Mouse (Mus musculus): ENCODE measurements around the gene Sis. TPM values are rescaled to one million over a fixed set of nuclear protein-coding genes. Genes with fewer than 3 reads are reported as not detected.

Sis gene
- polyA plus RNA-seq (2016; fragmentation: Nextera tagmentation; extraction: Ambion mirVana), result not detected in 2 replicates

DNA sequence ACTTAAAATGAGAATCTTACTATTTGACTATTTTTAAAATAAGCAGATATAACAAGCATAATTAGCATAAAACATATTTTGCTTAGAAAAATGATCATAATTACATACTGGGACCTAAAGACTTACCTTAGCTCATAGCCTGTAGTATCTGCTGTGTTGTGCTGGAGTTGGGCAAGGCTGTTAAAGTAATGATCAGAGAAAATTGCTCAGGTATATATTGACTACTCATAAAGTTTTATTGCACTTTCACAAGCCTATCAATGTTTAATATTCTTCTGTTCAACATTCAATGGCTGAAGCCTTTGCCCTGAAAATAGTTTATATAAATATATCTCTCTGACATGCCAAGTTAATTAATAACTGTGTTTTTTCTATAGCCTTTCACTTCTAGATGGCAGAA lies at the start of gene Sis:
TSS of gene Sis (minus strand) at position 189 of the 400 bp plus-strand sequence.
- Histone ChIP-seq H3K36me3 (no peaks in the 10 kb centered on the region), H3K4me3 (no peak within 1 kb of the TSS), H3K4me1 (no peaks in the 10 kb centered on the region), H3K9me3 (no peaks in the 10 kb centered on the region), H3K9ac (no peak within 1 kb of the TSS), H3K27me3 (replicated peaks) (no peaks in the 10 kb centered on the region), H3K4me2 (replicated peaks) (no peak within 1 kb of the TSS), H3K27ac (no peak within 1 kb of the TSS)
- no peak for ATAC-seq (ENCODE audit: low FRiP score, low read depth)

DNA sequence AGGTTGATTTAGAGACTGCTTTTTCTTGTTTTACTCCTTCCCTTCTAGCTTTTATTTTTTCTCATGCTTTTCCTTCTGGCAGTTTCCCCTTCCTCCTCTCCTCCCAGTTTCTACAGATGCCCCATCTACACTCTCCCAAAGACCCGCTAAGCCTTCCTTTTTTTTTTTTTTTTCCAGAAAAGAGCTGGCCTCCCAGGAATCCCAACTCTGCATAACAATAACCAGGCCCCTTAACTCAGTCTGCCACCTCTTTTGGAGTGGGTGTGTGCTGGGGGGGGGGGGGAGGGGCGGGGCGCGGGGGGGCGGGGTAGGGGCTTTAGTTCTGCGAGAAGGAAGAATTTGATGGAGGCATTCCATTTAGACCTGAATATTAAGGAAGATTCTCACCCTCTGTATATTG lies 38.4 kb upstream of the Sis start:
- no peaks in the 10 kb centered on the region for H3K4me1 ChIP-seq
- no peak for ATAC-seq (ENCODE audit: low FRiP score, low read depth)
- no peaks in the 10 kb centered on the region for H3K9me3 ChIP-seq
- H3K4me2 ChIP-seq (replicated peaks), result no peak overlapping the region
- H3K9ac ChIP-seq, result no peak overlapping the region
- no peaks in the 10 kb centered on the region for H3K36me3 ChIP-seq
- 2% methylated on average over 6 of the region's 6 CpGs for WGBS
- no peak overlapping the region for H3K4me3 ChIP-seq
- no peaks in the 10 kb centered on the region for H3K27me3 ChIP-seq (replicated peaks)
- no peak overlapping the region for H3K27ac ChIP-seq

DNA sequence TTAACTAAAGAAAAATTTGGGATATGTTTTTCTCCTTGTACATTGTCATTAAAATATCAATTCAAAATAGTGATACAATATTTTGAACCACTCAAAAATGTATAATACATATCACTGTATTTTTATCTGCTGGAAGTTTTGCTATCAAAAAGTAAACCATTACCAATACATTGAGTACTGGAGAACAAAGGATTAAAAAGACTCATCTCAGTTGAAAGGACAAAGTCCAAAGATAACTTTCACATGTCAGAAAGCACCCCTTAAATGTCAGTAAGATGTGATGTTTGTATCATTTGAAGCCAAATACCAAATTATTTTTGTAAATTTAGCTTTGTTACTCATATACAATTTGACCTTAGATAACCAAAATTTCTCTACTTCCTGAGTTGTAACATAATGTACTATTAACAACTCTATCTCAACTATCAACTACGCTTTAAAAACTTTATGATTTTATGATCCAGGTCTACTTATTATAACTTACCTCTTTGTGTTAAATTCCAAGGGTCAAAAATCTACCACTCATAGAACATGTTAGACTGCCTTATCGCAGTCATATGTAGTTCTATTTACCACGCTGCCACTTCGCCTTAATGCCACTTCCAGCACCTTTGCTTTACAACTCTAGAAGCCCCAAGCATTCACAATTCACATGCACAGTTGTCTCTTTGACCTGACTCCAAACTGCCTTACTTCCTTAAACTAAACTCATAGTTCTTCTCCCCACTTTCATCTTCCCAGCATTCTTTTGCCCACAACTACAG lies 35.5 kb upstream of the Sis start:
- H3K27me3 ChIP-seq (replicated peaks), result no peaks in the 10 kb centered on the region
- H3K9ac ChIP-seq, result no peak overlapping the region
- H3K36me3 ChIP-seq, result no peaks in the 10 kb centered on the region
- H3K4me1 ChIP-seq, result no peaks in the 10 kb centered on the region
- H3K4me2 ChIP-seq (replicated peaks), result no peak overlapping the region
- no peak overlapping the region for H3K4me3 ChIP-seq
- H3K27ac ChIP-seq, result no peak overlapping the region
- 93% methylated on average over 4 of the region's 4 CpGs for WGBS
- no peaks in the 10 kb centered on the region for H3K9me3 ChIP-seq
- ATAC-seq (ENCODE audit: low FRiP score, low read depth), result no peak

DNA sequence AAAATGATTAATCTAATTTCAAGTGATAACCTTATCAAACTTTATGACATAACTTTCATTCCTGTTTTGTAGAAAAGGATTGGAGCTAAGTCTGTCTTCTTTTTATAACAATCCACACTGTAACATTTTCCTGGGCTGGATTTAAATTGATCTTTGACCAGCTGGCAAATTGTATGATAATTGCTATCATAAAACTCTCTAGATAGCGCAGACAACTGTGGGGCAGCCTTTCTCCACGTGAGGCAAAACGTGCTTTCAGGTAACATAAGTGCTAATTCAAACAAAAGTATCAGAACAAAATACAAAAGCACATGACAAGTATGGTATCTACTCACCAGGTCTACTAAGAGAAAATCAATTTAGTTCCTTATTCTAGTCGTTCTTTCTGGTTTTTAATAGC lies 29.9 kb upstream of the Sis start:
- no peaks in the 10 kb centered on the region for H3K4me1 ChIP-seq
- no peaks in the 10 kb centered on the region for H3K36me3 ChIP-seq
- no peak overlapping the region for H3K27ac ChIP-seq
- no peak overlapping the region for H3K4me3 ChIP-seq
- H3K9me3 ChIP-seq, result no peaks in the 10 kb centered on the region
- no peak for ATAC-seq (ENCODE audit: low FRiP score, low read depth)
- H3K9ac ChIP-seq, result no peak overlapping the region
- WGBS, result 60% methylated on average over 4 of the region's 4 CpGs
- H3K4me2 ChIP-seq (replicated peaks), result no peak overlapping the region
- no peaks in the 10 kb centered on the region for H3K27me3 ChIP-seq (replicated peaks)

- no peak overlapping the region for H3K4me2 ChIP-seq (replicated peaks)
- H3K27me3 ChIP-seq (replicated peaks), result no peaks in the 10 kb centered on the region
- no peak overlapping the region for H3K4me3 ChIP-seq
- no peak overlapping the region for H3K27ac ChIP-seq
- no peaks in the 10 kb centered on the region for H3K36me3 ChIP-seq
- no peaks in the 10 kb centered on the region for H3K9me3 ChIP-seq
- H3K4me1 ChIP-seq, result no peaks in the 10 kb centered on the region
- no peak overlapping the region for H3K9ac ChIP-seq
- no peak for ATAC-seq (ENCODE audit: low FRiP score, low read depth)
- 84% methylated on average over 2 of the region's 2 CpGs for WGBS
Measured at GRCm38 (mm10) chr3:72990992-72991391, 23.3 kb upstream of the Sis start.

DNA sequence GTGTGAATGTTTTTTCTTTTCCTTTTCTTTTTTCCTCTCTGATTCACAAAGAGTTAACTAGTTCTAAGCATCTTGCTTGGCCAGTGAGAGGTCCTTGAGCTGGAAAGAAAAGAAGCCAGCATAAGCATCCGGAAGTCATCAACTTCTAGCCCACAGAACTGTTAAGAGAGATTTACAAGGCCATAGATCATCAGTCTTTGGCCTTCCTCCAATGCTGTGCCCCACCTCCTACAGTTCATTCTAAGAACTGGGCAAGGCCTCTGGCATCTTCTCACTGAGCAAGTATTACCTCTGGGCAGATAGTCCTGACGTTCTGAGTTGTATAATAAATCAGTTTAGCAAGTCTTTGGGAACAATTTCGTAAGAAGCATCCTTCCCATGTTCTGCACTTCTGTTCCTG lies 8.9 kb upstream of the Sis start:
- Histone ChIP-seq H3K36me3 (no peaks in the 10 kb centered on the region), H3K27me3 (replicated peaks) (no peaks in the 10 kb centered on the region), H3K27ac (no peak overlapping the region), H3K9me3 (no peaks in the 10 kb centered on the region), H3K4me2 (replicated peaks) (no peak overlapping the region), H3K9ac (no peak overlapping the region), H3K4me3 (no peak overlapping the region), H3K4me1 (no peaks in the 10 kb centered on the region)
- ATAC-seq (ENCODE audit: low FRiP score, low read depth), result no peak
- 36% methylated on average over 3 of the region's 3 CpGs for WGBS

DNA sequence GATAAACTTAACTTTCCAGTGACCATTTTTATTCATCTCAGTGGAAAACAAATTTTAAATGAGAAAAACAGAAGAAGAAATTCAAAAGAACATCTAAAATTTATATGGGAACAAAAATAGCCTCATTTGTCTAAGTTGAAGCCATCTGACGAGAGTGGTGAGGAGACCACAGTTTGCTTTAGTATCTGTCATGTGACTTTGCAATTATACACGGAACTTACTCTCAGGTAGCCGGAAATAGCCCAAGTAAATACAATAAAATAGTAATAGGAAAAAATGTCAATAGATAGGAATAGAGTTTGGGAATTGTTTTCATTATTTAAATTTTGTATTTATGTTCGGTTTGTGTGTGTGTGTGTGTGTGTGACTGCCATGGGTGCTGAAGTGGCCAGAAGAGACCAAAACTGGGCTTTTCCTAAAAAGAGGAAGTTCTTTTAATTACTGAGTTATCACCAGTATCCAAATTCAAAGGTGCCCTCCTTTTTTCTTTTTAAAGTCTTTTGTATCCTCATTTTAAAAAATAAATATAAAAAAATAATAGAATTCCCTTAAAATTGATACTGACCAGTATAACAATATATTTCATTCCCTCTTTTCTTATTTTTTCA lies 48.6 kb downstream of the Sis start:
- H3K36me3 ChIP-seq, result no peaks in the 10 kb centered on the region
- no peaks in the 10 kb centered on the region for H3K4me1 ChIP-seq
- no peaks in the 10 kb centered on the region for H3K9me3 ChIP-seq
- no peak for ATAC-seq (ENCODE audit: low FRiP score, low read depth)
- H3K9ac ChIP-seq, result no peak overlapping the region
- H3K4me3 ChIP-seq, result no peak overlapping the region
- 87% methylated on average over 4 of the region's 4 CpGs for WGBS
- no peak overlapping the region for H3K4me2 ChIP-seq (replicated peaks)
- no peaks in the 10 kb centered on the region for H3K27me3 ChIP-seq (replicated peaks)
- H3K27ac ChIP-seq, result no peak overlapping the region

DNA sequence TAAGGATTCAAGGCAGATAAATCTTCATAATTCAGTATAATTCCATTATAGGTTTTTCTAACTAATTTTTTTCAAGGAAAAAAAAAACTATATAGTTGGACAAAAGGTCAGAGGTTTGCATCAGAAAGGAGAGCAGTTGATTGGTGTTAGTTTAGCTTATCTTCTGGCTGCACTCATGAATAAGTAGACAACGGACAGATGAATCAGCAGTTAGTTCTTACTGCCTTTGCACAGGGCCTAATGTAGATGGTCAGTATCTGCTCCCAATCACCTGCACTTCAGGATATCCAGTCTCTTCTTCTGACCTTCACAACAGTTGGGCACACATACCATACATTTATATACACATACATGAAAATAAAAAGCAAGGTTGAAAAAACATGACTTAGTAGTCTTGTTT lies 85.2 kb downstream of the Sis start:
- WGBS, result 82% methylated on average over 1 of the region's 1 CpGs
- no peak overlapping the region for H3K4me3 ChIP-seq
- no peaks in the 10 kb centered on the region for H3K36me3 ChIP-seq
- H3K27me3 ChIP-seq (replicated peaks), result no peaks in the 10 kb centered on the region
- H3K9ac ChIP-seq, result no peak overlapping the region
- no peak overlapping the region for H3K27ac ChIP-seq
- H3K4me2 ChIP-seq (replicated peaks), result no peak overlapping the region
- no peaks in the 10 kb centered on the region for H3K4me1 ChIP-seq
- no peaks in the 10 kb centered on the region for H3K9me3 ChIP-seq
- ATAC-seq (ENCODE audit: low FRiP score, low read depth), result no peak

DNA sequence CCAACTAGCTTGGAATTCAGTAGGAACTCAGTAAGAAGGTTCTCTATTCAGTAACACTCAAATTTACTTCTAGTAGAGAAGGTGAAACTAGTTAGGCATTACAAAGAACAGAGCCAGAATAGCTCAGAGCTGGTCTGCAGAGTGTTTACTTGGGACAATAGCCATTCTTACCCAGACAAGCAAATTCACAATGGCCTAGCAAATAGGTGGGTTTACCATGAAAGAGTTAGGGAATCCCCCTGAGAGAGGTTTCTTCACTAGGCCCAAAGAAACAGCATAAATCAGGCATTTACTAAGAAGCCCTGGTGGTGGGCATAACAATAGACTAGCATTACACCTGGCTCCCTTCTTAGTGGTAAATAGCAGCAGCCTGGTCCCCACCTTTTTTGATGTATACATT lies 99.5 kb downstream of the Sis start:
- no peaks in the 10 kb centered on the region for H3K27me3 ChIP-seq (replicated peaks)

GRCm38 (mm10) chr3:72858738-72859137 lies 108.9 kb downstream of the Sis start:
- Histone ChIP-seq H3K9ac (no peak overlapping the region), H3K4me3 (no peak overlapping the region), H3K9me3 (no peaks in the 10 kb centered on the region), H3K36me3 (no peaks in the 10 kb centered on the region), H3K27ac (no peak overlapping the region), H3K27me3 (replicated peaks) (no peaks in the 10 kb centered on the region), H3K4me1 (no peaks in the 10 kb centered on the region), H3K4me2 (replicated peaks) (no peak overlapping the region)
- no peak for ATAC-seq (ENCODE audit: low FRiP score, low read depth)
- WGBS, result 78% methylated on average over 3 of the region's 3 CpGs

More for the DNA sequence above, 99.5 kb downstream of the Sis start:
- Histone ChIP-seq H3K4me2 (replicated peaks) (no peak overlapping the region), H3K9me3 (no peaks in the 10 kb centered on the region), H3K4me1 (no peaks in the 10 kb centered on the region), H3K4me3 (no peak overlapping the region), H3K27ac (no peak overlapping the region), H3K36me3 (no peaks in the 10 kb centered on the region), H3K9ac (no peak overlapping the region)
- no peak for ATAC-seq (ENCODE audit: low FRiP score, low read depth)

DNA sequence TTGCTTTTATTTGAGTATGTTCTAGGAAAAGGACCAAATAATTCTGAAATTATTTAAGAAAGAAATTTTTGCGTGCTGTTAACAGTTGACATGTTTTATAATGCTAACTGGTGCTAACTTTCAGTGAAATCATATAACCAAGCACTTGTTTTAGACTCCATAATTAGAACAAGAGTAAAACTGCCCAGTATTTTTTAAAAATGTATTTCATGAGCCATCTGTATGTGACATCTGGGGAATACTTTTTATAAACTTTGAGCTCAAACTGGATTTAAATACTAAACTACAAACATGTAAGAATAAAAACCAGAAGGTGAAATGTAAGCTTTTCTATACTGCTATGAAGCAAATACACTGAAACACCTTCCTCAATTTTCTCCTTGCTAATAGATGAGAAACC lies 112.3 kb downstream of the Sis start:
- H3K9me3 ChIP-seq, result no peaks in the 10 kb centered on the region
- H3K36me3 ChIP-seq, result no peaks in the 10 kb centered on the region
- no peaks in the 10 kb centered on the region for H3K27me3 ChIP-seq (replicated peaks)
- no peak for ATAC-seq (ENCODE audit: low FRiP score, low read depth)
- H3K4me1 ChIP-seq, result no peaks in the 10 kb centered on the region
- H3K4me3 ChIP-seq, result no peak overlapping the region
- H3K9ac ChIP-seq, result no peak overlapping the region
- 88% methylated on average over 1 of the region's 1 CpGs for WGBS
- H3K27ac ChIP-seq, result no peak overlapping the region
- no peak overlapping the region for H3K4me2 ChIP-seq (replicated peaks)

GRCm38 (mm10) chr3:72840641-72841040 lies 127.0 kb downstream of the Sis start:
- Histone ChIP-seq H3K4me1 (no peaks in the 10 kb centered on the region), H3K4me2 (replicated peaks) (no peak overlapping the region), H3K4me3 (no peak overlapping the region), H3K36me3 (no peaks in the 10 kb centered on the region), H3K27me3 (replicated peaks) (no peaks in the 10 kb centered on the region), H3K9ac (no peak overlapping the region), H3K9me3 (no peaks in the 10 kb centered on the region), H3K27ac (no peak overlapping the region)
- no peak for ATAC-seq (ENCODE audit: low FRiP score, low read depth)
- 84% methylated on average over 2 of the region's 2 CpGs for WGBS
